Mouse (Mus musculus): ENCODE results near the gene Fbxo39.

- TF ChIP-seq CTCF (IDR thresholded peaks at IDR 0.05; ENCODE audit: borderline replicate concordance, extremely low read depth, insufficient read depth, insufficient read length), result no peak
- TF ChIP-seq POLR2A (IDR thresholded peaks at IDR 0.05; ENCODE audit: borderline replicate concordance, extremely low read depth, insufficient read depth, insufficient read length, poor library complexity, severe bottlenecking), result no peak
Observed at GRCm38 (mm10) chr11:72281852-72282400, 32.3 kb upstream of the Fbxo39 start.

Measured in brain, embryonic 14.5 days (tissue).